Mouse (Mus musculus): ENCODE measurements around the gene Ppp1r16b. TPM values are rescaled to one million over a fixed set of nuclear protein-coding genes. Genes with fewer than 3 reads are reported as not detected.

The Ppp1r16b gene
- polyA plus RNA-seq, 1 experiment from 2014 or later, result 4.0 TPM

GRCm38 (mm10) chr2:158690116-158690515, 24.9 kb downstream of the Ppp1r16b start:
- Histone ChIP-seq H3K27me3 (ENCODE audit: control insufficient read depth, insufficient read depth, low read length) (no peaks in the 10 kb centered on the region), H3K4me3 (ENCODE audit: low read depth, low read length) (no peak overlapping the region), H3K9me3 (ENCODE audit: control insufficient read depth, low read length) (no peaks in the 10 kb centered on the region), H3K9ac (ENCODE audit: low read length) (no peak overlapping the region), H3K27ac (ENCODE audit: low read depth, low read length) (no peak overlapping the region), H3K36me3 (ENCODE audit: control insufficient read depth, insufficient read depth, low read length) (no peaks in the 10 kb centered on the region), H3K4me1 (ENCODE audit: control insufficient read depth, insufficient read depth, low read length) (no peaks in the 10 kb centered on the region), H3K4me2 (ENCODE audit: low read depth) (no peak overlapping the region)
- no peak for DNase-seq (ENCODE audit: low spot score)
- ATAC-seq (ENCODE audit: insufficient read depth, low FRiP score, low TSS enrichment), result no peak
- WGBS, result 66% methylated on average over 8 of the region's 8 CpGs

DNA sequence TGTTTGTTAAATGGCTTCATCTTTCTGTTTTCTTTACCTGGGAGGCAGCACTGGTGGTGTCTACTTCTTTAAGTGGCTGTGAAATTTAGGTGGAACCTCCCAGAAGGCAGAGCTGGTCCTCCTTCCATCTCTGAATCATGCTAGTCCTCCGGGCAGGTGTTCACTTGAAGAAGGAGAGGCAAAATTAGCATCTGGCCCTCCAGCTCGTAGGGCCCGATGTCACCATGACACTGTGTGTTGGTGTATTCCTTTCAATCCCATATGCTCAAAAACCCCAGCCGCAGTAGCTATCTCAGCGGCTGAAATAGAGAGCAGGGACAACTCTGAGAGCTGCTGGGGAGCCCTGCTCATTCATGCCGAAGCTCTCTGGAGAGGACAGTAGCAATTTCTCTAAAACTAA, 27.0 kb downstream of the Ppp1r16b start:
- DNase-seq (ENCODE audit: low spot score), result no peak

GRCm38 (mm10) chr2:158695811-158696210, 30.6 kb downstream of the Ppp1r16b start:
- WGBS, result 85% methylated on average over 27 of the region's 27 CpGs
- Histone ChIP-seq H3K36me3 (ENCODE audit: control insufficient read depth, insufficient read depth, low read length) (no peaks in the 10 kb centered on the region), H3K27ac (ENCODE audit: low read depth, low read length) (no peak overlapping the region), H3K9ac (ENCODE audit: low read length) (no peak overlapping the region), H3K27me3 (ENCODE audit: control insufficient read depth, insufficient read depth, low read length) (no peaks in the 10 kb centered on the region), H3K4me2 (ENCODE audit: low read depth) (no peak overlapping the region), H3K9me3 (ENCODE audit: control insufficient read depth, low read length) (no peaks in the 10 kb centered on the region), H3K4me3 (ENCODE audit: low read depth, low read length) (no peak overlapping the region), H3K4me1 (ENCODE audit: control insufficient read depth, insufficient read depth, low read length) (no peaks in the 10 kb centered on the region)
- DNase-seq (ENCODE audit: low spot score) (no peak), ATAC-seq (ENCODE audit: insufficient read depth, low FRiP score, low TSS enrichment) (no peak)

More for the DNA sequence above, 27.0 kb downstream of the Ppp1r16b start:
- Histone ChIP-seq H3K36me3 (ENCODE audit: control insufficient read depth, insufficient read depth, low read length) (no peaks in the 10 kb centered on the region), H3K9ac (ENCODE audit: low read length) (no peak overlapping the region), H3K4me1 (ENCODE audit: control insufficient read depth, insufficient read depth, low read length) (no peaks in the 10 kb centered on the region), H3K9me3 (ENCODE audit: control insufficient read depth, low read length) (no peaks in the 10 kb centered on the region), H3K27me3 (ENCODE audit: control insufficient read depth, insufficient read depth, low read length) (no peaks in the 10 kb centered on the region), H3K4me3 (ENCODE audit: low read depth, low read length) (no peak overlapping the region), H3K4me2 (ENCODE audit: low read depth) (no peak overlapping the region), H3K27ac (ENCODE audit: low read depth, low read length) (no peak overlapping the region)
- ATAC-seq (ENCODE audit: insufficient read depth, low FRiP score, low TSS enrichment), result no peak
- 87% methylated on average over 6 of the region's 6 CpGs for WGBS

DNA sequence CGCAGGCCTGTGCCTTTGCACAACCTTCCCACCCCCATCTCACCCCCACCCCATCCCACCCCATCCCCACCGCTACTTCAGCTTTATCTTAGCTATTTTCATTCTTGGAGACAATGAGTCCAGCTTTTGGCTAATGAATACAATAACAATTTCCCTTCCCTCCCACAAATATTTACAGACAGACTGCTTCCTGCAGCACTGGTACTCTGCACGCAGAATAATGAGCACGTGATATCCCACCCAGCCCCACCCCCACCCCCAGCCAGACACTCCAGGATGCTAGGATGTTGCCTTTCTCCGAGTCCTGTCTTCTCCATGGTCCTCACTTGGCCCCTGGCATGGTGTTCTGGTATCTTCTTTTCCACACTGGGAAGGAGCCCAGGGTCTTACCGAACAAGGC, 31.3 kb downstream of the Ppp1r16b start:
- H3K4me2 ChIP-seq (ENCODE audit: low read depth), result no peak overlapping the region
- DNase-seq (ENCODE audit: low spot score), result no peak
- H3K9ac ChIP-seq (ENCODE audit: low read length), result no peak overlapping the region
- no peak for ATAC-seq (ENCODE audit: insufficient read depth, low FRiP score, low TSS enrichment)
- H3K9me3 ChIP-seq (ENCODE audit: control insufficient read depth, low read length), result no peaks in the 10 kb centered on the region
- H3K27me3 ChIP-seq (ENCODE audit: control insufficient read depth, insufficient read depth, low read length), result no peaks in the 10 kb centered on the region
- H3K36me3 ChIP-seq (ENCODE audit: control insufficient read depth, insufficient read depth, low read length), result no peaks in the 10 kb centered on the region
- H3K4me3 ChIP-seq (ENCODE audit: low read depth, low read length), result no peak overlapping the region
- H3K27ac ChIP-seq (ENCODE audit: low read depth, low read length), result no peak overlapping the region
- H3K4me1 ChIP-seq (ENCODE audit: control insufficient read depth, insufficient read depth, low read length), result no peaks in the 10 kb centered on the region
- 87% methylated on average over 6 of the region's 6 CpGs for WGBS

GRCm38 (mm10) chr2:158699908-158700307, 34.7 kb downstream of the Ppp1r16b start:
- ATAC-seq (ENCODE audit: insufficient read depth, low FRiP score, low TSS enrichment), result no peak
- DNase-seq (ENCODE audit: low spot score), result no peak
- H3K9me3 ChIP-seq (ENCODE audit: control insufficient read depth, low read length), result no peaks in the 10 kb centered on the region
- H3K9ac ChIP-seq (ENCODE audit: low read length), result no peak overlapping the region
- no peaks in the 10 kb centered on the region for H3K4me1 ChIP-seq (ENCODE audit: control insufficient read depth, insufficient read depth, low read length)
- no peaks in the 10 kb centered on the region for H3K27me3 ChIP-seq (ENCODE audit: control insufficient read depth, insufficient read depth, low read length)
- no peak overlapping the region for H3K4me2 ChIP-seq (ENCODE audit: low read depth)
- 78% methylated on average over 6 of the region's 6 CpGs for WGBS
- no peaks in the 10 kb centered on the region for H3K36me3 ChIP-seq (ENCODE audit: control insufficient read depth, insufficient read depth, low read length)
- no peak overlapping the region for H3K27ac ChIP-seq (ENCODE audit: low read depth, low read length)
- no peak overlapping the region for H3K4me3 ChIP-seq (ENCODE audit: low read depth, low read length)

DNA sequence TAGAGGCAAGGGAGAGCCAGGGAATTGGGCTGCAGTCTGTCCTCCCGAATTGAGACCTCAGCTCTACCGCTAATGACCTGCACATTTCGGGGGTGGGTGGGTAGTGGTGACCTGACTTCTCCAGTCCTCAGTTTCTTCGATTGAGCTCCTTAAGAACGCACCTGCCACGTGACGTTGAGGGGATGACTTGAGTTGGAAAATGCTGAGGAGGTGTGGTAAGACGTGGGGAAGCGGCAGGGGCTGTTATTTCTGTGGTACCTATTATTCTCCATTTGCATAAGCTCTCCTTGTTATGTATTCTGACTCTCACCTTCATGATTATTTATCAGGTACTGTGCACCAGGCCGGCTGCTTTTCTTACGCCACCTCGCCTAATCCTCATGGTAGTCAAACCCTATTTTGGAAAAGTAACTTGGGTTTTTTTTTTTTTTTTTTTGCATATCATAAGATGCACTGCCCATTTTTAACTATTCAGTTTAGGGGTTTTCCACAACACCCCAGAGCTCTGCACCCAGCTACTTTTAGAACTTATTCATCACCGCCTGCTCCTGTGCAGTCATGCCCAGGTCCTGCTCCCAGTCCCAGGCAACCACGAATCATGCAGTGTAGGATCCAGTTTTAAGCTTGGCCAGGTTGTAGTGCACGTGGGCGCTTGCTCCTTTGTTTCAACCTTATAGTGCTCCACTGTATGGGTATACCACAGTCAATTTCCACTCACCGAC, 35.5 kb downstream of the Ppp1r16b start:
- H3K4me2 ChIP-seq (ENCODE audit: low read depth), result no peak overlapping the region
- H3K4me1 ChIP-seq (ENCODE audit: control insufficient read depth, insufficient read depth, low read length), result no peaks in the 10 kb centered on the region
- DNase-seq (ENCODE audit: low spot score) (no peak), ATAC-seq (ENCODE audit: insufficient read depth, low FRiP score, low TSS enrichment) (no peak)
- no peaks in the 10 kb centered on the region for H3K27me3 ChIP-seq (ENCODE audit: control insufficient read depth, insufficient read depth, low read length)
- no peak overlapping the region for H3K9ac ChIP-seq (ENCODE audit: low read length)
- WGBS, result 85% methylated on average over 17 of the region's 17 CpGs
- H3K4me3 ChIP-seq (ENCODE audit: low read depth, low read length), result no peak overlapping the region
- H3K9me3 ChIP-seq (ENCODE audit: control insufficient read depth, low read length), result no peaks in the 10 kb centered on the region
- H3K27ac ChIP-seq (ENCODE audit: low read depth, low read length), result no peak overlapping the region
- H3K36me3 ChIP-seq (ENCODE audit: control insufficient read depth, insufficient read depth, low read length), result no peaks in the 10 kb centered on the region

DNA sequence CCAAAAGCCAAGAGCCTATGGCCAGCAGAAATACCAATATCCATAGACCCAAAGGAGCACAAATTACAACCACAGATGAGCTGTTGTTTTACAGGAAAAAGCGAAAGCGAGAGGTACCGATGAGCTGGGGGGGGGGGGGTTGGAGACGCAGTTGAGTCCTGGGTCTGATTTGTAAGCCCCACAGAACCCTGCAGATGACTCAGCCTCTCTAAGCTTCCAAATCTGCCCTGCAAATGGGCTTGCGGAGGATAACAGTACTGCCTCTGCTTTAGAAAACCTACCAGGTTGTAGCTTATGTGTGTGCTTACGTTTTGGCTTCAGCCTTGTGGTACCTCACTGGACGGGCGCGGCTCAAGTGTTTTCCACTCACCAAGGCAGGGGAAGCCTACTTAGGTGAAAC, 36.3 kb downstream of the Ppp1r16b start:
- no peak overlapping the region for H3K9ac ChIP-seq (ENCODE audit: low read length)
- H3K27me3 ChIP-seq (ENCODE audit: control insufficient read depth, insufficient read depth, low read length), result no peaks in the 10 kb centered on the region
- ATAC-seq (ENCODE audit: insufficient read depth, low FRiP score, low TSS enrichment) (no peak), DNase-seq (ENCODE audit: low spot score) (no peak)
- WGBS, result 94% methylated on average over 9 of the region's 9 CpGs
- no peaks in the 10 kb centered on the region for H3K9me3 ChIP-seq (ENCODE audit: control insufficient read depth, low read length)
- no peak overlapping the region for H3K4me3 ChIP-seq (ENCODE audit: low read depth, low read length)
- H3K4me2 ChIP-seq (ENCODE audit: low read depth), result no peak overlapping the region
- H3K4me1 ChIP-seq (ENCODE audit: control insufficient read depth, insufficient read depth, low read length), result no peaks in the 10 kb centered on the region
- no peak overlapping the region for H3K27ac ChIP-seq (ENCODE audit: low read depth, low read length)
- no peaks in the 10 kb centered on the region for H3K36me3 ChIP-seq (ENCODE audit: control insufficient read depth, insufficient read depth, low read length)

GRCm38 (mm10) chr2:158702176-158702575, 37.0 kb downstream of the Ppp1r16b start:
- no peaks in the 10 kb centered on the region for H3K4me1 ChIP-seq (ENCODE audit: control insufficient read depth, insufficient read depth, low read length)
- WGBS, result 87% methylated on average over 5 of the region's 5 CpGs

DNA sequence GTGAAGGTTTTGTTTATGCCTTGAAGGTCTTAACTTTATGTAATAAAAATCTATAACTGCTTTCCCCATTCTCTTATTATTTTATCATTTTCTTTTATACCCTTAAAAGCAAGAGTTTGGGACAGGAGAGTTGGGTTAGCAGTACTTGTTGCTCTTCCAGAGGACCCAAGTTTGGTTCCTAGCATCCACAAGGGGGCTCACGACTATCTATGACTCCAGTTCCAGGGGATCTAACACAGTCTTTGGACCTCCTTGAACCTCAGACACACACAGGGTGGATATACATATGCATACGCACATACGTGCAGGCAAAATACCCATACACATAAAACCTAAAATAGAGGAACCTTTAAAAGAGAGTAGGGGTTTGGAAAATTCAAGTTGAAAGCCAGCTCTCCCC, 39.5 kb downstream of the Ppp1r16b start:
- ATAC-seq (ENCODE audit: insufficient read depth, low FRiP score, low TSS enrichment) (no peak), DNase-seq (ENCODE audit: low spot score) (no peak)
- H3K27me3 ChIP-seq (ENCODE audit: control insufficient read depth, insufficient read depth, low read length), result no peaks in the 10 kb centered on the region
- 79% methylated on average over 3 of the region's 3 CpGs for WGBS
- H3K9me3 ChIP-seq (ENCODE audit: control insufficient read depth, low read length), result no peaks in the 10 kb centered on the region
- H3K27ac ChIP-seq (ENCODE audit: low read depth, low read length), result no peak overlapping the region
- no peak overlapping the region for H3K4me3 ChIP-seq (ENCODE audit: low read depth, low read length)
- no peaks in the 10 kb centered on the region for H3K36me3 ChIP-seq (ENCODE audit: control insufficient read depth, insufficient read depth, low read length)
- H3K9ac ChIP-seq (ENCODE audit: low read length), result no peak overlapping the region
- no peak overlapping the region for H3K4me2 ChIP-seq (ENCODE audit: low read depth)
- no peaks in the 10 kb centered on the region for H3K4me1 ChIP-seq (ENCODE audit: control insufficient read depth, insufficient read depth, low read length)

More at GRCm38 (mm10) chr2:158702176-158702575, 37.0 kb downstream of the Ppp1r16b start:
- ATAC-seq (ENCODE audit: insufficient read depth, low FRiP score, low TSS enrichment) (no peak), DNase-seq (ENCODE audit: low spot score) (no peak)
- no peaks in the 10 kb centered on the region for H3K36me3 ChIP-seq (ENCODE audit: control insufficient read depth, insufficient read depth, low read length)
- no peak overlapping the region for H3K27ac ChIP-seq (ENCODE audit: low read depth, low read length)
- H3K27me3 ChIP-seq (ENCODE audit: control insufficient read depth, insufficient read depth, low read length), result no peaks in the 10 kb centered on the region
- H3K4me2 ChIP-seq (ENCODE audit: low read depth), result no peak overlapping the region
- no peak overlapping the region for H3K9ac ChIP-seq (ENCODE audit: low read length)
- H3K9me3 ChIP-seq (ENCODE audit: control insufficient read depth, low read length), result no peaks in the 10 kb centered on the region
- H3K4me3 ChIP-seq (ENCODE audit: low read depth, low read length), result no peak overlapping the region

All from neural tube, embryonic 11.5 days (tissue).